Mouse (Mus musculus) kidney, postnatal 10 days (tissue): ENCODE results near the gene Arhgef3.

ENCODE experiments used
- DNase-seq: peaks from one replicate; pipeline ENCODE4 v3.0.0; 2021; ENCODE audit warnings: mixed read lengths

The Arhgef3 gene

DNA sequence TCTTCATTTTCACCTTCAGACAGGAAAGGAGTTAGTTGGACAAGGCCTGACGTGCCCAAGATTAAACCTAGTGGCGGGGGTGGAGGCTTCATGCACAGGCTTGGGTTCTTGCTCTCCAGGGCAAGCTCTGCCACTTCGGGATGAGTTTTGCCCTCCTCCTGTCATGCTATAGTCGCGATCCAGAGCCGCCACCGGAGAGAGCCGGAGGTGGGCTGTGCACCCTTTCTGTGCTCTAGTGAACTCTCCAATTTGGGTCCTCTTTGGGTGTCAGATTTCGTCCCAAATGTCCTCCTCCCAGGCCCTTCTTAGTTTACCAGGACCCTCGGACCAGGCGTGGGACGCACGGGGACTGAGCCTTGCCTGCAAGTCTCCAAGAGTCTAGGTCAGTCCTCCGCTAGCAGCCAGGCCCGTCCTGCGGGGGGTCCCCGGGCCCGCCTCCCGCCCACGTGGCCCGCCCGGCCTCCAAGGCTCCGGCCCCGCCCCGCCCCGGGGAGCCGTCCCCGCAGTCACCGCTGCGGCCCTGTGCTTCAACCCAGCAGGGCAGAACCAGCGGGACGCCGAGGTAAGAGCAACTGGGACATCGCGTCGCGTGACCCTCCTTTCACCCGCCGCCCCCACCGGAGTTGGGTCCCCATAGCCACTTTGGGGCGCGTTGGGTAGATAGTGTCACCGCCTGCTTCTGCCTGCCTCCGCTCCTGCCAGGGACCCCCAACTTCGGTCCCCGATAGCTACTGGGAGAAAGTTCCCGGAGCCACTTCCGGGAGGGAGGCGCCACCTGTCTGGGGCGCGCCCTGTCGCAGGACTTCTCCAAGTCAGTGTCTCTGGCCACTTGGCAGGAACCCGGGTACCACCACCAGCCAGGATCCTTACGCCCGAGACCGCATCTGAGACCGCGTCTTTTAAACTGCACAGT, at the start of gene Arhgef3:
Arhgef3 (plus strand) TSS at position 538 of the 913 bp plus-strand sequence.
- peak; percentile 86 for DNase-seq

DNA sequence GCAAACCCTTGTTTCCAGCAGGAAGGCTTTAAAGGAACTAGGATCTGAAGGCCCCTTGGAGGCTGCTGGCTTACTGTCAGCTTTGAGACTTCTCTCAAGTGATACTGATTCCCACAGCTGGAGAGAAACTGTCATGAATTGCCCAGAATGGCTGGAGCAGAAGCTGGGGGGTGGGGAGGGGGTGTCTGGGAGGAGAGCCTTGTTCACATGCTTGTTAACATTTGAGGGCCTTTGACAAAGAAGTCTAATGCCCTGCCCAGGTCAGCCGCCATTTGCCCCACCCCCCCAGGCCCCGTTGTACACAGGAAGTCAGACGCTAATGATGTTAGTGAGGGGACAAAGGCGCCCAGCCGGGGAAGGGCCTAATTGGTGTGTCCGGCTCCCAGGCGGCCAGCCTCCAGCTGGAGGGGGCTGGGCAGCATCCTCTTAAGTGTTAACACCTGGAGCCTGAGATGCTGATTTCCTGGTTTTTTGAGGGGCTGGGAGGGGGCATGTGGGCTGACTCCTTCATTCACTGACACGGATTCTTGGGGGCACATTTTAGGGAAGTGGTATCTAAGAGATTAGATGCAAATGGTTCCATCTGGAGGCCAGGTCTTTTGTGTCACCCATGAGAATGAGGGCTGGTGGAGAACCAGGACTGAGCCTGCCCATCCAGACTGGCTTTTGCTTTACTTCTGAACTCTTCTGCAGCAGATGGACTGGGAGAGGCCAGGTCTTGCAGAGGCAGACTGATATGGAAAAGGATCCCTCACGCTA, 48.3 kb upstream of the Arhgef3 start:
- DNase-seq, result peak; percentile 72

GRCm38 (mm10) chr14:27067866-27068271, 46.8 kb upstream of the Arhgef3 start:
- DNase-seq, result no peak

GRCm38 (mm10) chr14:27069434-27070097, 45.1 kb upstream of the Arhgef3 start:
- no peak for DNase-seq

- no peak for DNase-seq
Measured at GRCm38 (mm10) chr14:27070128-27070527, 44.6 kb upstream of the Arhgef3 start.

- DNase-seq, result peak; percentile 55
Measured at GRCm38 (mm10) chr14:27070758-27071157, 43.9 kb upstream of the Arhgef3 start.

DNA sequence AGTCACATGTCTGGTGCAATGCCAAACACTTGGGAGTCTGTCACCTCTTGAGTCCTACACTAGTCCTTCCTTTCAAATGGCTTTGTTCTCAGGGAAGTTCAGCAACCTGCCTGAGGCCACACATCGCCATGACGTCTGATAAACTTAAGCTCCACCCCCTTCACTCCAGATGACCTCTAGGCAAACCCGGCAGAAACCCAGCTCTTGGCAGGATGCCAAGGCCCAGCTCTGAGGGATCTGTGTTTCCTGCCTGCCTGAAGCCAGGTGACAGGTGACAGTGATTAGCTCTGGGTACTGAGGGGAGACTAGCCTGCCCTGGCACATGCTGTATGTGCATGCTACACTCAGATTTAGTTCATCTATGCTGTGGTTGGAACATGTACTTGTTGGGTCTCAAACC, 42.7 kb upstream of the Arhgef3 start:
- peak; percentile 58 for DNase-seq

DNA sequence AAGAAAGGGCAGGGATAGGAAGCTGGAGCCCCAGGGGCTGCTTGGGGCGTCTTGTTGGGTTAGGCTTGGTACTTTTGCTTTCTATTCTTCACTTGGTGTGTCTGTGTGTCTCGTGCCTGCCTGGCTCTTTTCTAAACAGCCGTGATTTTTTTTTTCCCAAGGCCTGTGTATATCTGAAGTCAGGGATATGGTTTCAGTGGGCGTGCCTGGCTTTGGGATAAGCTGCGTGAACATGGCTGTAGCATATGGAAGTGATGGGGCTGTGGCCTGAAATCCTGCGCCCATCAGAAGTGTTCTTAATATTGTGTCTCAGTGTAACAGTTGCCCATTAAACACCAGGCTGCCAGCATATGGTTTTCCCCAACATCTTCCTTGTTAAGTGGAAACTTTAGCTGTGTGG, 39.6 kb upstream of the Arhgef3 start:
- no peak for DNase-seq

- DNase-seq, result no peak
Measured at GRCm38 (mm10) chr14:27075909-27076521, 38.7 kb upstream of the Arhgef3 start.

DNA sequence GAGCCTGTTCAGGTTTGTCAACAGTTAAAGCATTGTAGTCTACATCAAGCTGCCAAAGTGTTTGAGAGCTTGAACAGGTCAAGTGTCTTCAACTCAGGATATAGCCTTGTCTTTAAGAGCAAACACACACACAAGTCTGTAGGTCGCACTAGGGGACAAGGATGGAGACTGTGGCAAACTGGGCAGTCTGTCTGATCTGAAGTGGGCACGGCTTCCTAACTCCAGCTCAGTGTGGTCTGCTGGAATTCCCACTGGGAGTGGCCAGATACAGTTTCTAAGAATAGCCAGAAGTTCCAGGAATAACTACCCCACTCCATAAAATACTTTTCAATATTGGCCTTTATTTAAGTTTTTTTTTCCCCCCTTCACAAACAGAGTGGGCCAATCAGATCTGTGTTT, 38.2 kb upstream of the Arhgef3 start:
- DNase-seq, result no peak

- DNase-seq, result no peak
Measured at GRCm38 (mm10) chr14:27081536-27082275, 33.0 kb upstream of the Arhgef3 start.

DNA sequence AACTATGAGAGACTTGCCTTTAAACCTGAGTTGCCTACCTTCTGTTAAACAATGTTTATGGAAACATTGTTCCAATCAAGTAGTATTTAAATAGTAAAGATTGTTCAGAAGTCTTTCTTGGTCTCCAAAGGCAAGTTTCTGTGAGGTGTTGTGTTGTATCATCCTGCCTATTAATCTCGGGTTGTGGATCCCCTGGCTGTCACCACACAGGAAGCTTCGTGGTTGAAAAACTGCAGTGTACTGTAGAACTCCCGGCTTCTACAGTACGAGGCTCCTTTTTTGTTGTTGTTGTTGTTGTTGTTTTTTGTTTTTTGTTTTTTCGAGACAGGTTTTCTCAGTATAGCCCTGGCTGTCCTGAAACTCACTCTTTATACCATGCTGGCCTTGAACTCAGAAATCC, 29.2 kb upstream of the Arhgef3 start:
- DNase-seq, result no peak

DNA sequence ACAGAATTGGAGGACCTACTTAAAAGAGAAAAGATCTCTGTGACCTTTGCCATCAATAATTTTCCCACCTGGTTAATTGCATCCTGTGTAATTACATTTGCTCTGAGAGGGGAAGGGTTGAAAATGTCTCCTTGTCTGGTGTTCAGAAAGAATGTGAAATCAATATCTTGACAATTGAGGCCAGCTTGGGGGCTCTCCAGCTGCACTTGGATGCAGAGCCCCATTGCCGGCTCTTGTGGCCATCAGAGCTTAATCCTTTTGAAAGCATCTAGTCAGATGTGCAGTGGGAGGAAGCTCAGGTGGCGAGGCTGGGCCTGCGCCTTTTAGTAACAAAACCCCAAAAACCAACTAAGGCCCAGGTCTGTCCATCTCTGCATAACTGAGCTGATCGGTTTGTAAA, 28.7 kb upstream of the Arhgef3 start:
- DNase-seq, result no peak

- DNase-seq, result no peak
Measured at GRCm38 (mm10) chr14:27094247-27094646, 20.5 kb upstream of the Arhgef3 start.

DNA sequence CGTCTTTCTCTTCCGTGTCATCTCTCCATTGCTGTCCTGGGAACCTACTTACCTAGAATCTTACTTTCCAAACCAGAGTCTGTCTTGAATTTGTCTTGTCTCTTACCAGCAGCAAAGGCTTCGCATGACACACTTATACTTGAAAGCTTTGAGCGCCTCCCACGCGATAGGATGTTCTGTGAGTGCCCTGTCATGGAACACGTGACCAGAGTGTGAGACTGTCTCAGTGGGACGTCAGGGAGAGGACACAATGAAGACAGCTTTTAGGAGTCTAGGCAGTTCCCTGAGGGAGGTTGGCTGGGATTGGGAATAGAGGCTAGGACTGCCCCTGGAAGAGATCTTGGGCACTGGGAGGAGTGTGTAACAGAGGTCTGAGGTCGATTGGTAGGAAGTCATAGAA, 18.6 kb upstream of the Arhgef3 start:
- DNase-seq, result no peak

DNA sequence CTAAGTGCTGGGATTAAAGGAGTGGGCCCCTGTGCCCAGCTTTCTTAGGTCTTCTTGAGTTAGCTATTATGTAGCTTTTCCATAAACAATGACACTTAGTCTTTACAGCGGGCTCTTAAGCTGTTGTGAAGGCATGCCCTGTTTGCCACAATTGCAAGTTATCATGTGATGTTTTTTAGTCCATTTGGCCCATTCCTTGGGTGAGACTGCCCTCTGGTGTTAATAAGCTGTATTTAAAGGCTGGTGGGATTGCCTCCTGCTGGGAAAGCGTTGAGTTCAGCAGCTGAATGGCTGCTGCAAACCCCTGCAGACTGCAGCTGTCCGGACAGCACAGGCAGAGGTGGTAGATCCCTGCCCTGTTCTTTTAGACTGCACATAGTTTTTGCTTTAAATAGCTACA, 17.9 kb upstream of the Arhgef3 start:
- DNase-seq, result peak; percentile 78

GRCm38 (mm10) chr14:27101735-27102134, 13.0 kb upstream of the Arhgef3 start:
- DNase-seq, result no peak

- DNase-seq, result no peak
Measured at GRCm38 (mm10) chr14:27102720-27103119, 12.0 kb upstream of the Arhgef3 start.

GRCm38 (mm10) chr14:27105731-27106457, 8.8 kb upstream of the Arhgef3 start:
- no peak for DNase-seq

DNA sequence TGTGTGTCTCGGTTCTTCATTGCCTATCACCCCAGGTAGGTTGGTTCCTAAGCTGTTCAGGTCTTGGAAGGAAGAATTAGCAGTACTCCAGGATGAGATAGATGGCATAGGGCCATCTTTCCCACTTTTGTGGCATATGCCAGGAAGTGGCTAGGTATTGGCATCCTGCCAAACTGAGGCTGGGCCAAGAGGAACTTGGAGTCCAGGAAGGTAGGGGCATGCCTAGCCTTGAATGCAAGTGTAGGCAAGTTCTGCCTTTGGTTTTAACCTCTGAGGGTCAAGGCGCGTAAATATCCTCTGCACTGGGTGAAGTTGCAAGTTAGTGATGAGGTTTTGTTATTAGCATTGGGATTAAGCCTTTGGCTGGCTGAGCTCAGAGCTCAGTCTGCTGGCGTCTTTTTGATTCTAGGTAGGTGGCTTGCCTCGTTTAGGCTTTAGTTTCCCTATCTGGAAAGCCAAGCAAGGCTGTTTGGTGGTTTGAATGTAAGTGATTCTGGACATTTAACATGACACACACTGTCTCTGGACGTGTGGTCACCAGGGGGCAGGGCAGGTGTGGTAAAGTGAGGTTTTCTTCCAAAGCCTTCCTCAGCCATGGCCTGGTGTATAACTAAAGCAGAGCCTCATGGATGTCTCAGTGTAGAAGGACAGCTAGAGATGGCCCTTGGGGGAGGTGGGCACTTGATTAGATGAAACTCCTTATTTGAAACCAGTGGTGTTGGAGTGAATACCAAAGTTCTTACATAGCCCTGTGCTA, 5.8 kb upstream of the Arhgef3 start:
- DNase-seq, result peak; percentile 77

- peak; percentile 31 for DNase-seq
Measured at GRCm38 (mm10) chr14:27115275-27115660, 569 bp downstream of the Arhgef3 start.
